Mouse (Mus musculus) olfactory bulb, adult 2 months (tissue): Measurements from ENCODE around the gene Tmem33.

ENCODE experiments used
- CTCF ChIP-seq: fragments of 200-500 bp; IDR thresholded peaks from 2 replicates; pipeline ENCODE4 v1.5.1; 2012; ENCODE audit warnings: low read depth, mild to moderate bottlenecking, low read length, moderate library complexity; ENCODE audit not compliant: insufficient read depth
- POLR2A ChIP-seq: fragments of 200-500 bp; IDR thresholded peaks from 2 replicates; pipeline ENCODE4 v1.6.1; 2012; ENCODE audit warnings: mild to moderate bottlenecking, low read depth, low read length, moderate library complexity; ENCODE audit not compliant: insufficient read depth

GRCm38 (mm10) chr5:67243231-67243630 is 17.1 kb upstream of the Tmem33 start:
- TF ChIP-seq POLR2A = no peak
- TF ChIP-seq CTCF = no peak
